Mouse (Mus musculus) liver, embryonic 11.5 days (tissue): ENCODE results near the gene Trak1. TPM values are rescaled to one million over a fixed set of nuclear protein-coding genes. Genes with fewer than 3 reads are reported as not detected.

Source experiments
- ATAC-seq: fragments of 200-750 bp; cut with Nextera tagmentation; replicated peaks from 2 replicates; pipeline ENCODE4 v1.8.0; 2017; ENCODE audit warnings: moderate number of reproducible peaks, mild to moderate bottlenecking, moderate TSS enrichment, moderate library complexity; ENCODE audit not compliant: low FRiP score
- DNase-seq: peaks from one replicate; pipeline ENCODE4 v3.0.0-alpha.2; 2017; ENCODE audit warnings: low spot score
- H3K27ac ChIP-seq: fragments of 300-500 bp; sonication (generic); 2 replicates; pipeline ENCODE4 v1.5.1; 2014; ENCODE audit warnings: mild to moderate bottlenecking, low read depth, low read length, control low read depth
- H3K27me3 ChIP-seq: fragments of 300-500 bp; sonication (generic); replicated peaks from 2 replicates; pipeline ENCODE4 v1.6.1; 2014; ENCODE audit warnings: low read length, mixed read lengths; ENCODE audit not compliant: control insufficient read depth, insufficient read depth
- H3K36me3 ChIP-seq: fragments of 300-500 bp; sonication (generic); 2 replicates; pipeline ENCODE4 v1.6.1; 2014; ENCODE audit warnings: mild to moderate bottlenecking, low read length, moderate library complexity, mixed read lengths; ENCODE audit not compliant: control insufficient read depth, insufficient read depth
- H3K4me1 ChIP-seq: fragments of 300-500 bp; sonication (generic); replicated peaks from 2 replicates; pipeline ENCODE4 v1.6.1; 2014; ENCODE audit warnings: low read length, mixed read lengths; ENCODE audit not compliant: control insufficient read depth, insufficient read depth
- H3K4me2 ChIP-seq: fragments of 300-500 bp; sonication (generic); 2 replicates; pipeline ENCODE4 v1.6.1; 2014; ENCODE audit warnings: mild to moderate bottlenecking, control low read depth, moderate library complexity
- H3K4me3 ChIP-seq: fragments of 300-500 bp; sonication (generic); 2 replicates; pipeline ENCODE4 v1.5.1; 2014; ENCODE audit warnings: low read depth, low read length, control low read depth
- H3K9ac ChIP-seq: fragments of 300-500 bp; sonication (generic); 2 replicates; pipeline ENCODE4 v1.6.1; 2014; ENCODE audit warnings: low read depth, low read length, control low read depth
- H3K9me3 ChIP-seq: fragments of 300-500 bp; sonication (generic); 2 replicates; pipeline ENCODE4 v1.6.1; 2016; ENCODE audit warnings: low read length, inconsistent platforms, mixed read lengths; ENCODE audit not compliant: control insufficient read depth
- WGBS: fragments of 180-500 bp; shearing (Covaris S2); extraction: QIAGEN DNeasy Blood & Tissue Kit; methylation state at CpG from one replicate; pipeline ENCODE4 v1.1.7; 2014; 5-methylcytosine and 5-hydroxymethylcytosine counted together
- polyA plus RNA-seq: library from polyadenylated mRNA; unstranded; fragments of >200 nt; fragmentation: Nextera tagmentation; extraction: Ambion mirVana; gene quantifications from 2 replicates; pipeline ENCODE4 v1.2.1, GENCODE M21; 2014

Trak1 gene
- polyA plus RNA-seq, 1 experiment from 2014 or later, result 11.2 TPM

GRCm38 (mm10) chr9:121475488-121476452 is 178.5 kb downstream of the Trak1 start:
- no peak for DNase-seq
- H3K4me3 ChIP-seq, result no peak overlapping the region
- no peak overlapping the region for H3K27ac ChIP-seq
- H3K27me3 ChIP-seq, result no peaks in the 10 kb centered on the region
- H3K9me3 ChIP-seq, result no peaks in the 10 kb centered on the region
- 68% methylated on average over 16 of the region's 16 CpGs for WGBS
- no peaks in the 10 kb centered on the region for H3K36me3 ChIP-seq
- no peak overlapping the region for H3K4me2 ChIP-seq
- no peak overlapping the region for H3K9ac ChIP-seq
- H3K4me1 ChIP-seq, result no peaks in the 10 kb centered on the region
- no peak for ATAC-seq

DNA sequence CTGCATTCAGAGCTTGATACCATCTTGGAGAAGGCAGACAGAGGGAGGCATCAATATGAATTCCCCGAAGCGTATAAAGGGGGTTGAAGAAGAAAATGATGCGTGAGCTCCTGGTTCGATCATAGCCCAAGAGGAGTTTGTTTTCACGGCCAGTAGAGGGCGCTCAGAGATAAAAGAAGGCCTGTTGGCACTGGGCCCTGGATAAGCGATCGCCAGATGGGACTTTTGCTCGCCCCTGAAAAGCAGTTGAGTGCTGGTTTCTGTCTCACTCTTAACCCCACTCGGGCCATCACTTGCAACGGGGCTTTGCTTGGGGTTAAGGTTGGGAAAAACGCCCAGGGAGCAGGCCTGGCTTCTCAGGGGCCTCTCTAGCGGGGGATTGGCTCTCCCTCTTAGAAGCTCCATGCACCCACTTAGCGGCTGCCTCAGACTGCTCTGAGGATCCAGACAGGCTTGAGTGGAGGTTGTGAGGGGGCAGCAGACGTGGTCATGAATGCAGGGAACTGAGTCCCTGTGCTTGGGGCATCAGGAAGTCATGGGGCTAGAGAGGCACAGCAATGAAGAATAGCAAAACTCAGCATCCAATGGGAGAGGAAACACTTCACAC is 180.1 kb downstream of the Trak1 start:
- no peaks in the 10 kb centered on the region for H3K27me3 ChIP-seq
- no peaks in the 10 kb centered on the region for H3K4me1 ChIP-seq
- DNase-seq (peak; percentile 54), ATAC-seq (0 out of 2 replicates have a peak, but pooled peaks have one; percentile 56)
- H3K4me3 ChIP-seq, result no peak overlapping the region
- H3K4me2 ChIP-seq, result no peak overlapping the region
- H3K9ac ChIP-seq, result no peak overlapping the region
- H3K27ac ChIP-seq, result no peak overlapping the region
- no peaks in the 10 kb centered on the region for H3K36me3 ChIP-seq
- 14% methylated on average over 15 of the region's 15 CpGs for WGBS
- H3K9me3 ChIP-seq, result no peaks in the 10 kb centered on the region

DNA sequence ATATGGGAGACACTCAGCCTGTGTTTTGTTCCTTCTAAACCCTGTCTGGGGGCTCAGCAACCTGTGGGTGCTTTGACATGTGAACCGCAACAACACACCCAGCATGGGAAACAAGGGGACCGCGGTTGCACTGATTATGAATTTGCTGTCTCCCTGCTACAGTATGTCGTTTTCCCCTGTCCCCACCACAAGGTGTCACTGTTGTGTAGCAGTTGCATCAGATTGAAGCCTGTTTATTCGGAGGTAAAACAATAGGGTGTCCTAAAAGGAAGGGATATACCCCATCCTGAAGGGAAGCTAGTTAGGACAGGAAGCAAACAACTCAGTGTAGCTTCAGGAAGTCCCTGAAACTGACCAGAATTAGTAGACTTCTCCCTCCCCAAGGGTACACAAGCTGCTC is 182.2 kb downstream of the Trak1 start:
- no peaks in the 10 kb centered on the region for H3K27me3 ChIP-seq
- H3K9me3 ChIP-seq, result no peaks in the 10 kb centered on the region
- H3K36me3 ChIP-seq, result no peaks in the 10 kb centered on the region
- H3K4me3 ChIP-seq, result no peak overlapping the region
- no peak overlapping the region for H3K4me2 ChIP-seq
- DNase-seq, result peak; percentile 45
- 27% methylated on average over 5 of the region's 5 CpGs for WGBS
- ATAC-seq, result no peak
- H3K4me1 ChIP-seq, result no peaks in the 10 kb centered on the region
- no peak overlapping the region for H3K27ac ChIP-seq
- no peak overlapping the region for H3K9ac ChIP-seq

DNA sequence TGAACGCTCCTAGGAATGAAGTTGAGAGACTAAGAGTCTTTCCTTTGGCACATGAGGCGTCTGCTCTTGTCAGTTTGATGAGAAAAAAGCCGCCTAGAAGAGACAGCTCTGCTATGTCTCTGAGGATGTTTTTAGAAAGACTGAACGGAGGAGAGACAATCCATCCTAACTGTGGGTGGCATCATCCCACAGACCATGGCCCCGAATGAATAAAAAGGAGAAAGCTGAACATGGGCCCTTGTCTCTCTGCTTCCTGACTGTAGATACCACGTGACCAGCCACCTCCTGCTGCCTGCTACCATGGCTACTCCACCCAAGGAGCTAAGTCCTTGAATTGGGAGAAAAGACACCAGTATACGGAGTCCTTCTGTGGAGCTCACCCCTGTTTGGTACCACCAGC is 189.9 kb downstream of the Trak1 start:
- Histone ChIP-seq H3K36me3 (no peaks in the 10 kb centered on the region), H3K9ac (no peak overlapping the region), H3K4me2 (no peak overlapping the region), H3K4me3 (no peak overlapping the region), H3K27ac (no peak overlapping the region), H3K4me1 (no peaks in the 10 kb centered on the region), H3K27me3 (peaks cover 11% of the 10 kb centered on the region), H3K9me3 (no peaks in the 10 kb centered on the region)
- ATAC-seq (no peak), DNase-seq (no peak)
- 71% methylated on average over 7 of the region's 7 CpGs for WGBS

DNA sequence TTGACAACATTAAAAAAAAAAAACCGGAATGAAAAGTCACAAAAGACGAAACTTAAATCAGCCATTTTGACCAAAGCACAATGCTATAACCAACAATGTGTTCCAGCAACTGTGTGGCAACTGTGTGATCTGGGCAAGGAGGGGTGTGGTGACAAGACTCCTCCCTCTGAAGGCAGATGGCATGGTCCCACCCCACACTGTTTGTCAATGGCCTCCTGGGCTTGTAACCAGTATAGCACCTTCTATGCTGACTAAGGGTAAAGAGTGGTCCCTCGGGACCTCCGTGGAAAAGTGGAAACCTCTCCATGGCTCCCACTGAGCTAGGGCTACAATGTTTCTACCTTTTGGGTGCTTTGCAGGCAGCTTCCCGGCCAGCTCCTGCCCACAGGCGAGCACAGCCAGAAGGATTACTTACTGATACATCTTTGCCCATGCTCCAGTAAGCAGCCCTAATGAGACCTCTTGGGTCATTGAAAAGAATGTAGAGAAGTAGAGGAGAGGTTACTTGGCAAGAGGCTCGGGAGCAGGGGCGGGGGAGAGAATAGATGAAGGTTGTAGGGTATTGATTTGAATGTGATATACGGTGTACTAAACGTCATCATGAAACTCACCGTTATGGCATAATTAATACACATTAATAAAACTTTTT is 194.4 kb downstream of the Trak1 start:
- H3K9me3 ChIP-seq, result no peaks in the 10 kb centered on the region
- no peak for DNase-seq
- no peak overlapping the region for H3K4me2 ChIP-seq
- no peak overlapping the region for H3K4me3 ChIP-seq
- no peak for ATAC-seq
- H3K27ac ChIP-seq, result no peak overlapping the region
- H3K4me1 ChIP-seq, result no peaks in the 10 kb centered on the region
- WGBS, result 77% methylated on average over 11 of the region's 11 CpGs
- peaks cover 55% of the 10 kb centered on the region for H3K27me3 ChIP-seq
- H3K36me3 ChIP-seq, result no peaks in the 10 kb centered on the region
- H3K9ac ChIP-seq, result no peak overlapping the region

DNA sequence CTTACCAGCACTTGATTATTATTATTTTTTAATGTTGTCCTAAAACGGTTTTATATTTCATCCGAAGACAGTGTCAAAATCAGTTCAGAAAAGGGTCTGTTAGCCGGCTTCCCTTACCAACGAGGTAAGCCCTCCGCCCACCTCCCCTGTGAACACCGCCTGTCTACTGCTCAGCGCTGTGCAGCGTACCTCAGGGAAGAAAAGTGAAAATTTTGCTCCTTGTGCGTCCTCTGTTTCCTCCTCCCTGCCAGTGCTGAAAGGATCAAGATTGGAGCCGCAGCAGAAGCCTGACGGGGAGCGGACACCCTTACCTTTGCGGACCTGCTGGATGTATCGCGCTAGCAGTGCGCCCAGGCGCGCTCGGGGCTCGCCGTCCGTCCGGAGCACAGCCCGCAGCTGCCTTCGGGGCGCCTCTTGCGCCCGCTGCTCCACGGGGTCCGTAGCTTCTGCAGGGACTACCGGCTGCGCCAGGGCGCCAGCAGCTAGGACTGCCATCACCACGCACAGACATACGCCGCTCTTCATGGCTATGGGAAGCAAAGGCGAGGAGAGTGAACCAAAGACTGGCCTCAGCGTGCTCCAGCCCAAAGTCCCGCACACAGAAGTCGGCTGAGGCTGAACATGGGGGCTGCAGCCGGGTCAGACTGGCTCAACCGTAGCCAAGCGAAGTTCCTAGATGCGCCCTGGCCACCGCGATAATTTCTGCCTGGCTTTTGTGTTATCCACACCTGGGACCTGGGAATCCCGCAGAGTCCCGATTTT is 196.9 kb downstream of the Trak1 start:
- Histone ChIP-seq H3K4me3 (peak overlapping the region; percentile 31; the same call in 1 of the 2 replicates), H3K27ac (no peak overlapping the region), H3K4me1 (no peaks in the 10 kb centered on the region), H3K36me3 (no peaks in the 10 kb centered on the region), H3K27me3 (peaks cover 60% of the 10 kb centered on the region), H3K4me2 (peak overlapping the region; percentile 49), H3K9ac (no peak overlapping the region), H3K9me3 (no peaks in the 10 kb centered on the region)
- WGBS, result 6% methylated on average over 48 of the region's 48 CpGs
- peak; percentile 36 for DNase-seq
- ATAC-seq, result no peak

GRCm38 (mm10) chr9:121495529-121495928 is 198.2 kb downstream of the Trak1 start, which contains the start of gene Cck:
TSS of gene Cck (minus strand) at chr9:121495694.
- 0 out of 2 replicates have a peak within 1 kb of the TSS, but pooled peaks have one; percentile 31 for H3K4me3 ChIP-seq
- H3K27ac ChIP-seq, result no peak within 1 kb of the TSS
- ATAC-seq, result no peak
- no peaks in the 10 kb centered on the region for H3K4me1 ChIP-seq
- 7% methylated on average over 12 of the region's 12 CpGs for WGBS
- no peak for DNase-seq
- no peak within 1 kb of the TSS for H3K9ac ChIP-seq
- peaks cover 56% of the 10 kb centered on the region for H3K27me3 ChIP-seq
- no peaks in the 10 kb centered on the region for H3K9me3 ChIP-seq
- no peaks in the 10 kb centered on the region for H3K36me3 ChIP-seq
- peak within 1 kb of the TSS; percentile 49; the same call in 1 of the 2 replicates for H3K4me2 ChIP-seq

- Histone ChIP-seq H3K4me2 (no peak overlapping the region), H3K4me1 (no peaks in the 10 kb centered on the region), H3K4me3 (no peak overlapping the region), H3K36me3 (no peaks in the 10 kb centered on the region), H3K27me3 (peaks cover 56% of the 10 kb centered on the region), H3K27ac (no peak overlapping the region), H3K9ac (no peak overlapping the region), H3K9me3 (no peaks in the 10 kb centered on the region)
- WGBS, result 27% methylated on average over 10 of the region's 10 CpGs
- no peak for DNase-seq
- ATAC-seq, result no peak
Measured at GRCm38 (mm10) chr9:121496102-121496501, 198.8 kb downstream of the Trak1 start.
